Mouse (Mus musculus) kidney, adult 2 months (tissue): ENCODE measurements at regions not wholly inside any gene's neighbourhood (a gene's known extent, or its start where the extent isn't known, plus 50 kb on each side); places are given as distances from the start of the nearest gene placed in this dataset.

ENCODE experiments used
- CTCF ChIP-seq: fragments of 200-500 bp; conservative IDR thresholded peaks from 2 replicates; pipeline ENCODE4 v1.5.1; 2011; ENCODE audit warnings: low read depth, mild to moderate bottlenecking, control low read depth, low read length, moderate library complexity, mixed read lengths; ENCODE audit not compliant: insufficient read depth, insufficient read length
- POLR2A ChIP-seq: fragments of 200-500 bp; IDR thresholded peaks from one replicate; pipeline ENCODE4 v1.6.1; 2011; ENCODE audit warnings: low read depth, low read length, control low read depth

DNA sequence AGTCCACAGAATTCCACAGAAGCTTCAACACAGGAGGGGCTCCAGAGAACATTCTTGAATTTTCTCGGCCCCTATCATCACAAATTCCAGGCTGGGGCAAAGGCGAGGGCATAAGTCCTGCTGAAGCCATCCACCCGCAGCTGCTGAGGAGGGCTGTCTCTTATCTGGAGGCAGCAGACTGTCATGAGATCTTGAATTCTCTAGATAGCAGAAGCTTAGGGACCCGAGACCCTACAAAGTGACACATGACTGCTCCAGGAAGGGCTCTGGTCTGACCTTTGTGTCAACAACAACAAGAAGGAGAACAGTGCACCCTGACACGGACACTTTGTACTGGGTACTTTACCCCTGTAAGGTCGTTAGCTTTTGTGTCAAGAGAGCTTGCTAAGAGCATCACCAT lies 57.2 kb downstream of the Lao1 start:
- TF ChIP-seq CTCF (no peak), POLR2A (no peak)
